Mouse (Mus musculus): ENCODE results near the gene Plbd2. TPM values are rescaled to one million over a fixed set of nuclear protein-coding genes. Genes with fewer than 3 reads are reported as not detected.
"Not testable (repeated sequence)": the region's sequence is repeated elsewhere in the genome, so short reads cannot be mapped to it uniquely, and the experiment has no call there.

Plbd2 gene
- total RNA-seq, 4 experiments from 2014 or later = 97.4 to 106 (median 100) TPM

DNA sequence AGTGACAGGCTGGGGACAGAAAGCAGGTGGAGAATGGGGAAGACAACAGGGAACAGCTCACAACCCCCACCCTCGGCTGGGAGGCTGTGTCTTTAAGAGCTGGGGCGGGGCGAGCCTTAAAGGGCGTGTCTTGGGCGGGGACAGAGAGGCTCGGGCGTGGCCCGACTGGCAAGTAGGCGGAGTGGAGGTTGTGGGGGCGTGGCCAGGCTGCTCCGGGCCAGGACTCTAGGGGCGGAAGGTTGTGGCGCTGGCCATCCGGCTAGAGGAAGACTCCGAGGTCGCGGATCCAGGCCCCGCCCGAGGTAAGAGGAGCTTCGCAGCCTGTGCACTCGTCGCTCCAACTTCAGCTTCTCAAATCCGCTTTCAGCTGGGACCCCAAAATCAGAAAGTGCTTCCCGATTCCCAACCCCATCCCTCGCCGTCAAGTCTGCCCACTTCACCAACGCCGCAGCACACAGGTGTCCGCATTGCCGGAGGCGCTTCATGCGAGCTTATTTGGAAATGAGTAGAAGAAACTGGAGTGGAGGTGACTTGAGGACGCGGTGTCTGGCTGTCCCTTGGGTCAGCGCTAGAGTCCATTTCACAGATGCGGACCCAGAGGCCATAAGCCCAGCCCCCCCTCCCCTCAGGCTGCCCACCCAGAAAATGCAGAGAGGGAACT is 7.7 kb upstream of the Plbd2 start, which contains the start of gene Slc8b1:
TSS of gene Slc8b1 (plus strand) at position 187 of the 661 bp plus-strand sequence.
- DNase-seq = peak; percentile 96

DNA sequence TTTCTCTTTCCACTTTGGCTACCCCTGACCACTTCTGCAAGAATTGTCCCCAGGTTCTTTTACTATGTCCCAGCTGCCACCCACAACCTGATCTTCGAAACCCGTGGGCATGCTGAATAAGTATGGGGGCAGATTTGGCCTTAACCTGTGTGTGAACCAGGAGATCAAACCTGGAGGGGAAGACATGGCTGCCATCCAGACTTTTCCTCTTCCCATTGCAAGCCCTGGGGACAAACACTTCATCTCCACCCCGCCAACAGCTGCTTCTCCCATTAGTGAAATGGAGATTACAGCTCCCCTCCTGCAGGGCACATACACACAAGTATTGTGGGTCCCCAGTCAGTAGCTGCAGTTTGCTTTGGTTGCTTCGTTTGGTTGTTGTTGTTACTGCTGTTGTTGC is 3.9 kb upstream of the Plbd2 start:
- no peak for DNase-seq

DNA sequence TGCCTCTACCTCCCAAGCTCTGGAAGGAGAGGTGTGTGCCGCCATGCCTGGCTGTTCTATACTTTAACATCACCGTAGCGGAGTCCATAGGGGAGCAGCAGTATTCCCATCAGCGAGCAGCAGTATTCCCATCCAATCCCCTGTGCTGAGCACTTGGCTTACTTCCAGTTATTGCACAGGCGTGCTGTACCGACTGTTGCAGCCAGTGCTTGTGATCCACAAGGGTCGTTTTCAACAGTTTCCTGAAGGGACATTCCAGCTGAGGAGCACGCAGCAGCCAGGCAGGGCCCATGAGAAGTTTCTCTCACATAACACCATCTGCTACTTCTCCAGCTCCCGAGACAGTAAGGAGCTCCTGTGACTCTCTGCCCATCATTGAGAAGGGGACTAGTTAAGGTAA is 3.1 kb upstream of the Plbd2 start:
- DNase-seq = no peak

DNA sequence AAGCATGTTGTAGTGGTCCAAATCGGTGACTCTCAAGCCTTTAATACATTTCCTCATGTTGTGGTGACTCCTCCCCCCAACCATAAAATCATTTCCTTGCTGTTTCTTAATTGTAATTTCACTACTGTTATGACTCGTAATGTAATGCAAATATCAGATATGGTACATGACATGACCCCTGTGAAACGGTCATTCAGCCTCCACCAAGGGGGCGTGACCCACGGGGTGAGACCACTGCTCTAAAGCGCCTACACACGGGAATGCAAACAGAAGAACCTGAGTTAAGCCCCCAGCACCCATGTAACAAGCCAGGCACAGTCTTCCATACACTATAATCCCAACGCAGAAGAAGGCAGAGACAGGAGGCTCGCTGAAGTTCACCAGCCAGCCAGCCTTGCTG is 2.4 kb upstream of the Plbd2 start:
- no peak for DNase-seq

DNA sequence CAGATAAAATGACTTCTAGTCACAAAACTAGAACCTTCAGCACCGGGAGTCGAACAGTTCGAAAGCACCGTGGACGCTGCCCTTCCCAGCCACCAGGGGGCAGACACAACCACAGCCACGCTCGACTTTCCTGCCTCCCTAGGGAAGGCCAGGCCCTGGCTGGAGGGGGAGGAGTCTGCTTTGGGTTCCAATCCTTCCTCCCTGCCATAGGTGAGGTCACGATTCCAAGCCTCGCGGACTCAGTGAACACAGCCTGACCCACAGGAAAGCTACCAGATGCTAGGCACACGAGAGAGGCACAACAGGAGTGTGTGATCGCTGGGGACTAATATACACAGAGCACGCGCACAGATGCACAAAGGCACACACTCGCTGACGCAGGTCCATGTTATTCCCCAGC is 1.9 kb upstream of the Plbd2 start:
- DNase-seq = peak; percentile 75

GRCm38 (mm10) chr5:120502675-120503143 is 716 bp downstream of the Plbd2 start:
- no peak for DNase-seq

DNA sequence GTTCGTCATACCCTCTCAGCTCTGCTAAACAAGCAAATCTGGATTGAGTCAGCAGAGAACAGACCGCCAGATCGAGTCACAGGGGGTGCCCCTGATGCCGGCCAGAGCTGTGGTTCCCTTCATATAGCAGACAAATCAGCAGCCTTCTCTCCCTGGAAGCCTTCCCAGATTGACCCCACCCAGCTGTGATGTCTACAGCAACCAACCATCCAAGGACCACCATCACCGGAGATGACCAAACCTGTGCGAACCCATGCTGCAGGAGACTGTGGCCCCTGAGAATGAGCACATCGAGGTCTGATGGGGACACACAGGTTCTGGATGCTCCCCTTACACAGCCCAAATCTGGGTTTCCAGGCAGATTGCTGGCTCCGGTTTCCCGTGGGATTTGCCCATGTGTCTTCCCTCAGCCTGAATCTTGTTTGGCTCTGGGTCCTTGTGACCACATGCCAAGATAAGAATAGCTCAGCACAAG is 1.2 kb downstream of the Plbd2 start:
- DNase-seq = no peak

- DNase-seq = not testable (repeated sequence)
These were observed 2.8 kb downstream of the Plbd2 start for GRCm38 (mm10) chr5:120500609-120501008.

- no peak for DNase-seq
These were observed 4.2 kb downstream of the Plbd2 start for GRCm38 (mm10) chr5:120499202-120499601.

DNA sequence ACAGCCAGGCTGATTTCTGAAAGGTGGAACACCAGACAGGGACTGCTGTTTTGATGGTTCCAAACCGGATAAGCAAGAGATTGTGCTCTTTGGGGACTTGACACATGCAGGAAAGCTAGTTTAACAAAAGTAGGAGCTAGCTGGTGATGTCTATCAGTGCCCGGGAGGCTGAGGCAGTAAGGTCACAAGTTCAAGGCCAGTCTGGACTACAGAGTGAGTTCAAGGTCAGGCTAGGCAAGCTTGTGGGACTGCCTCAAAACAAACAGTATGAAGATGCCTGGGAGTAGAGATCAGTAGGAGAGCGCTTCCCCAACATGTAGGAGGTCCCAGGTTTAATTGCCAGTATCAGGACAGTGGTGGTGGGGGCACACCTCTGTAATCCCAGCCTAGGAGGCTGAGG is 6.4 kb downstream of the Plbd2 start:
- DNase-seq = no peak

GRCm38 (mm10) chr5:120495703-120496226 is 7.7 kb downstream of the Plbd2 start:
- no peak for DNase-seq

- DNase-seq = no peak
These were observed 8.2 kb downstream of the Plbd2 start for GRCm38 (mm10) chr5:120495064-120495702.

- DNase-seq = no peak
These were observed 9.5 kb downstream of the Plbd2 start for GRCm38 (mm10) chr5:120493873-120494395.

DNA sequence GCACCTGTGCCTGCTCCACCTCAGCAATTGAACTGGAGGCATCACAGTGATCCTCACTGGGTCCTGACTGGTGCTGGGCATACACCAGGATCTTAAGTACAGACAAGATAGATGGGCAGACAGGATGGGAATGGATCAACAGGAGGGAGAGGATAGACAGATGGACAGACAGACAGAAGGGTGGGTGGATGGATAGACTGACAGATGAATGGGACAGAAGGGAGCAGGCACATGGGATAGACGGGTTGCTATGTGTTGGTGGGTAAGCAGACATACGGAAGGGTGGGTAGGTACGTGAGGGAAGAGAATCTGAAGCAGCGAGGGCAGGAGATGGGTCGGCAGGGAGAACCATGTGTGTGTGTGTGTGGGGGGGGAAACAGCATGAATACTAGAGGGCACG is 10.0 kb downstream of the Plbd2 start:
- no peak for DNase-seq

DNA sequence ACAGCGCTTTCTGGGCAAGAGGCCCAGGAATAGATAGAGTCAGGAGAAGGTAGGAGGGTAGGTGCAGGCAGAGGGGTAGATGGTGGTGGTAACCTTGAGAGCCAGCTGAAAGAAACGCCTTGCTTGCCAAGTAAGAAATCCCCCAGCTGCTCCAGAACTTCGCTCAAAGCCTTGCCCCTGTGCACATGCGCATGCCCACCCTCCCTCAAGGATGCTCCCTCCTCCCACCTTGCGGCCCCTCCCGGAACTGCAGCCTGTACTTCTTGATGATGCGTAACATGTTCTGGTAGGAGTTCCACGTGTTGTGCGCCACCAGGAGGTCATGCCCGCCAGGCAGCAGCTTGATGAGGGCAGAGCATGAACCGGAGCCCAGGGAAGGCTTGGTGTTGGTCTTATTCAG is 11.0 kb downstream of the Plbd2 start:
- no peak for DNase-seq

DNA sequence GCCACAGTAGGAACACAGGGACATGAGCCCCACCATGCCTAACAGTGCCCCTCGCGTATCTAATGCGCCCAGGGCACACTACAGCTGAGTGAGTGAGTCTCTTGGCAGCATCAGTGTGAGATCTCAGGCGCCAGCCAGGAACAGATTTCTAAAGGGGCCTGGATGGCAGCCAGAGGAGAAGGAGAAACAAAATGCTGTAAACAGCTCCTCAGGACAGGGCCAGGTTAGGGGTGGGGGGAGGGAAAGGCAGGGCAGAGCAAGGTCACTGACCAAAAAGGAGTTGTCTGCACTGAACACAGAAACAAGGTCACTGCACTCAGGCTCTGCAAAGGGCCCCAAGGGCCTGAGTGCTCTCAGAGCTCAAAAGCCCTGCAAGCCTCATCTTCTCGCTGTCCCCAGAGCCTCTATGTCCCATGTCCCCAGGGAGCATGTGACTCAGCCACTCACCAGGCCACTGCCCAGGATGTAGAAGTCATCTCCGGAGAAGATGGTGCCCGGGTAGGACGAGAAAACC is 12.7 kb downstream of the Plbd2 start:
- peak; percentile 67 for DNase-seq

GRCm38 (mm10) chr5:120487844-120488243 is 15.6 kb downstream of the Plbd2 start:
- DNase-seq = no peak

DNA sequence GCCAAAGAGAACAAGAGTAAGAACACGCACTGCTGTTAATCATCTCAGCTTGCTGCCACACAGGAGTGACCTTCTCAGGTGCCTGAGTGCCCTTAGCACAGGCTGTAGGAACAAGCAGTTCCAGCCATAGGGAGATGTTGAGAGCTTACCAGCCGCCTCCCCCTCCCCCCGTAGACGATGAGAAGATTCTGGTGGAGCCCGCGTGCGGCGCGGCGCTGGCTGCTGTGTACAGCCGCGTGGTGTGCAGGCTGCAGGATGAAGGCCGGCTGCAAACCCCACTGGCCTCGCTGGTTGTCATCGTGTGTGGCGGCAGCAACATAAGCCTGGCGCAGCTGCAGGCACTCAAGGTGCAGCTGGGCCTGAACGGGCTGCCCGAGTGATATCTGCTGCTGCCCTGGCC is 20.0 kb downstream of the Plbd2 start:
- DNase-seq = no peak

GRCm38 (mm10) chr5:120481205-120481604 is 22.2 kb downstream of the Plbd2 start:
- no peak for DNase-seq

- no peak for DNase-seq
These were observed 23.9 kb downstream of the Plbd2 start for GRCm38 (mm10) chr5:120479538-120479937.

DNA sequence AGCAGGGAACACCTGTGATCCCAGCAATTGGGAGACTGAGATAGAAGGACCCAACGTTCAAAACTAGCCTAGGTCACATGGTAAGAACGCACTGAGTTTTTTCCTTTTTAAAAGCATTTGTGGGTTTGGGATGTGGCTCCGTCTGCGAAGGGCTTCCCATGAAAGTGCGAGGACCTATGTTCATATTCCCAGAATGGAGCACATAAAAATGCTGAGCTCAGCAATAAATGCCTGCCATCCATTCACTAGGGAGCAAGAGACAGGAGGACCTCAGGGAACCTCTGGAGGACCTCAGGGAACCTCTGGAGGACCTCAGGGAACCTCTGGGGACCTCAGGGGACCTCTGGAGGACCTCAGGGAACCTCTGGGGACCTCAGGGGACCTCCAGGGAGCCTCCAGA is 25.4 kb downstream of the Plbd2 start:
- no peak for DNase-seq

DNA sequence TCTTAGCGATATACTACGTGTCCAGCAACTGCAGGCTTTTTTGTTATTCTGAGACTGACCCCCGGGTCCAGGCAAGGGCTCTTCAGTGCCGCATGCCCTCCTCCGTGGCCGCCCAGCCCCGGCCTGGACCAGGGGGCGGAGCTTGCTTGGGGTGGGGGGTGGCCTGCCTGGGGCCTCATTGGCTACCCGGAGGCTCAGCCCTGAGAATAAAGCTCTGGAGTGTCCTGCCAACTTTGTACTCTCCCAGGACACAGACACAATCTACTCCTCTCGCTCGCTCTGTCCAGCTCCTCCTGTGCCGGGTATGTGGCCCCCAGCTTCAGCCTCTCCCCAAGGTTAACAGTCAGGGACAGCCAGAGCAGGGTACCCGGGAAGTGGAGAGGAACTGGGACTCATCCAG is 27.1 kb downstream of the Plbd2 start, which contains the start of gene Sds:
TSS of gene Sds (plus strand) at position 231 of the 400 bp plus-strand sequence.
- no peak for DNase-seq

GRCm38 (mm10) chr5:120475861-120476260 is 27.6 kb downstream of the Plbd2 start:
- no peak for DNase-seq
